Mouse (Mus musculus) midbrain, embryonic 12.5 days (tissue): ENCODE results near the gene Tmem117. TPM values are rescaled to one million over a fixed set of nuclear protein-coding genes. Genes with fewer than 3 reads are reported as not detected.

Experiments
- ATAC-seq: fragments of 200-750 bp; cut with Nextera tagmentation; 2 replicates; pipeline ENCODE4 v1.8.0; 2017; ENCODE audit warnings: low read depth, moderate TSS enrichment, moderate library complexity; ENCODE audit not compliant: low FRiP score
- H3K27ac ChIP-seq: fragments of 300-500 bp; sonication (generic); replicated peaks from 2 replicates; pipeline ENCODE4 v1.5.1; 2016; ENCODE audit warnings: mild to moderate bottlenecking
- H3K27me3 ChIP-seq: fragments of 300-500 bp; sonication (generic); 2 replicates; pipeline ENCODE4 v1.6.1; 2016; ENCODE audit warnings: mild to moderate bottlenecking
- H3K36me3 ChIP-seq: fragments of 300-500 bp; sonication (generic); 2 replicates; pipeline ENCODE4 v1.6.1; 2016
- H3K4me1 ChIP-seq: fragments of 300-500 bp; sonication (generic); 2 replicates; pipeline ENCODE4 v1.6.1; 2016
- H3K4me2 ChIP-seq: fragments of 300-500 bp; sonication (generic); replicated peaks from 2 replicates; pipeline ENCODE4 v1.6.1; 2016; ENCODE audit warnings: mild to moderate bottlenecking, moderate library complexity
- H3K4me3 ChIP-seq: fragments of 300-500 bp; sonication (generic); 2 replicates; pipeline ENCODE4 v1.5.1; 2016; ENCODE audit warnings: mild to moderate bottlenecking
- H3K9ac ChIP-seq: fragments of 300-500 bp; sonication (generic); replicated peaks from 2 replicates; pipeline ENCODE4 v1.6.1; 2016; ENCODE audit warnings: mild to moderate bottlenecking, moderate library complexity
- H3K9me3 ChIP-seq: fragments of 300-500 bp; sonication (generic); 2 replicates; pipeline ENCODE4 v1.6.1; 2016; ENCODE audit warnings: mild to moderate bottlenecking
- WGBS: fragments of 180-500 bp; shearing (Covaris S2); methylation state at CpG from one replicate; pipeline ENCODE4 v1.1.7; 2016; 5-methylcytosine and 5-hydroxymethylcytosine counted together
- polyA plus RNA-seq: library from polyadenylated mRNA; unstranded; fragments of >200 nt; fragmentation: Nextera tagmentation; extraction: Ambion mirVana; gene quantifications from 2 replicates; pipeline ENCODE4 v1.2.1, GENCODE M21; 2016

Gene Tmem117
- polyA plus RNA-seq, 1 experiment from 2014 or later, result 2.2 TPM

- H3K9ac ChIP-seq, result no peak overlapping the region
- H3K4me1 ChIP-seq, result no peaks in the 10 kb centered on the region
- no peaks in the 10 kb centered on the region for H3K27me3 ChIP-seq
- no peak overlapping the region for H3K27ac ChIP-seq
- WGBS, result 76% methylated on average over 1 of the region's 1 CpGs
- no peaks in the 10 kb centered on the region for H3K36me3 ChIP-seq
- H3K9me3 ChIP-seq, result no peaks in the 10 kb centered on the region
- H3K4me3 ChIP-seq, result no peak overlapping the region
- ATAC-seq, result no peak
- H3K4me2 ChIP-seq, result no peak overlapping the region
Observed at GRCm38 (mm10) chr15:95068799-95069198, 439.8 kb downstream of the Tmem117 start.

DNA sequence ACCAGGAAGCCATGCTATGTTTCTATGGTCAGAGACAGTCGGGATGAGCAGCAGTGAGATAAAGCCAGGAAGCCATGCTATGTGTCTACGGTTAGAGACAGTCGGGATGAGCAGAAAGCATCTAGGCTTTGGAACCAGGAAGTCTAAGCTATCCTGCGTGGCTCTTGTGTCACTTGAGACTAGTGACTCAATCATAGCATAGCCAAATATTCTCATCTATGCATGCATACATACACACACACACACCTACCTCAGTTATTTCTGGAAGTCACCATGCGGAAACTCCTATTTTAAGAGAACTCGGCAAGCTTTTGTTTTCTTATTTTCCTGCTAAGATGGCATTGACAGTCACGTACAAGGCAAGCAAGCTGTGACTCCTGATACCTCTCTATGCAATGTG lies 441.8 kb downstream of the Tmem117 start:
- H3K36me3 ChIP-seq, result no peaks in the 10 kb centered on the region
- no peak for ATAC-seq
- H3K4me1 ChIP-seq, result no peaks in the 10 kb centered on the region
- no peak overlapping the region for H3K4me2 ChIP-seq
- 89% methylated on average over 7 of the region's 7 CpGs for WGBS
- no peaks in the 10 kb centered on the region for H3K9me3 ChIP-seq
- no peak overlapping the region for H3K27ac ChIP-seq
- no peak overlapping the region for H3K9ac ChIP-seq
- no peak overlapping the region for H3K4me3 ChIP-seq
- H3K27me3 ChIP-seq, result no peaks in the 10 kb centered on the region

- no peak for ATAC-seq
- Histone ChIP-seq H3K36me3 (no peaks in the 10 kb centered on the region), H3K27ac (0 out of 2 replicates have a peak overlapping the region, but pooled peaks have one; percentile 30), H3K4me2 (no peak overlapping the region), H3K4me1 (no peaks in the 10 kb centered on the region), H3K4me3 (no peak overlapping the region), H3K27me3 (no peaks in the 10 kb centered on the region), H3K9me3 (no peaks in the 10 kb centered on the region), H3K9ac (no peak overlapping the region)
- WGBS, result 79% methylated on average over 12 of the region's 12 CpGs
Observed at GRCm38 (mm10) chr15:95075356-95075755, 446.3 kb downstream of the Tmem117 start.

GRCm38 (mm10) chr15:95081654-95082053 lies 452.6 kb downstream of the Tmem117 start:
- Histone ChIP-seq H3K4me1 (no peaks in the 10 kb centered on the region), H3K27ac (0 out of 2 replicates have a peak overlapping the region, but pooled peaks have one; percentile 5), H3K9me3 (no peaks in the 10 kb centered on the region), H3K9ac (no peak overlapping the region), H3K36me3 (no peaks in the 10 kb centered on the region), H3K27me3 (no peaks in the 10 kb centered on the region), H3K4me2 (no peak overlapping the region), H3K4me3 (no peak overlapping the region)
- WGBS, result 66% methylated on average over 11 of the region's 11 CpGs
- ATAC-seq, result peak; percentile 58; the same call in 1 of the 2 replicates

GRCm38 (mm10) chr15:95085962-95086361 lies 456.9 kb downstream of the Tmem117 start:
- Histone ChIP-seq H3K9me3 (no peaks in the 10 kb centered on the region), H3K4me1 (no peaks in the 10 kb centered on the region), H3K27ac (no peak overlapping the region), H3K27me3 (no peaks in the 10 kb centered on the region), H3K9ac (no peak overlapping the region), H3K4me2 (no peak overlapping the region), H3K36me3 (no peaks in the 10 kb centered on the region), H3K4me3 (no peak overlapping the region)
- WGBS, result 85% methylated on average over 7 of the region's 7 CpGs
- no peak for ATAC-seq

GRCm38 (mm10) chr15:95100133-95100532 lies 471.1 kb downstream of the Tmem117 start:
- WGBS, result 90% methylated on average over 7 of the region's 7 CpGs
- no peak overlapping the region for H3K4me2 ChIP-seq
- H3K36me3 ChIP-seq, result no peaks in the 10 kb centered on the region
- H3K9me3 ChIP-seq, result no peaks in the 10 kb centered on the region
- ATAC-seq, result no peak
- no peaks in the 10 kb centered on the region for H3K27me3 ChIP-seq
- no peak overlapping the region for H3K4me3 ChIP-seq
- no peaks in the 10 kb centered on the region for H3K4me1 ChIP-seq
- H3K27ac ChIP-seq, result no peak overlapping the region
- H3K9ac ChIP-seq, result no peak overlapping the region

DNA sequence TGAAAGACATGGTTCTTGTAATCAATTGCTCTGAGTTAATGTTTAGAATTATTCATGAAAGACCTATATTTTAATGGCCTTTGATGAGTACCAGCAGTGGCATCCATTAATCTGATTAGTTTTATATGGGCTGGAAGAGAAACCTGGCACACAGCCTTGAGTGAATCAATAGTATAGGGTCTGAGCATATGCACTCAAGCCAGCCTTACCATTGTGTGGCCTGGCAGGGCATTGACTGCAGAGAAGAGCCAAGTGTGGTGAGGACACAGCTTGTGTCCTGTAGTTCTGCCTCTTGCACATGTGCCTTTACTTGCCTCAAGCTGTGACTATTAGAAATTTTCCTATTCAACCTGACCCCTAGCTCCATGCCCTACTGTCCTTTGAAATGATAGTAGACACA lies 472.5 kb downstream of the Tmem117 start:
- no peaks in the 10 kb centered on the region for H3K4me1 ChIP-seq

GRCm38 (mm10) chr15:95107246-95107809 lies 478.3 kb downstream of the Tmem117 start:
- Histone ChIP-seq H3K4me2 (no peak overlapping the region), H3K9ac (no peak overlapping the region), H3K27ac (no peak overlapping the region), H3K9me3 (no peaks in the 10 kb centered on the region), H3K36me3 (no peaks in the 10 kb centered on the region), H3K27me3 (no peaks in the 10 kb centered on the region), H3K4me3 (no peak overlapping the region), H3K4me1 (no peaks in the 10 kb centered on the region)
- no peak for ATAC-seq
- 81% methylated on average over 6 of the region's 8 CpGs for WGBS

More for the DNA sequence above, 472.5 kb downstream of the Tmem117 start:
- Histone ChIP-seq H3K9me3 (no peaks in the 10 kb centered on the region), H3K4me2 (no peak overlapping the region), H3K27me3 (no peaks in the 10 kb centered on the region), H3K27ac (no peak overlapping the region), H3K4me3 (no peak overlapping the region), H3K36me3 (no peaks in the 10 kb centered on the region), H3K9ac (no peak overlapping the region)
- no peak for ATAC-seq

GRCm38 (mm10) chr15:95108626-95109025 lies 479.6 kb downstream of the Tmem117 start:
- 83% methylated on average over 4 of the region's 4 CpGs for WGBS
- no peaks in the 10 kb centered on the region for H3K36me3 ChIP-seq
- no peaks in the 10 kb centered on the region for H3K27me3 ChIP-seq

DNA sequence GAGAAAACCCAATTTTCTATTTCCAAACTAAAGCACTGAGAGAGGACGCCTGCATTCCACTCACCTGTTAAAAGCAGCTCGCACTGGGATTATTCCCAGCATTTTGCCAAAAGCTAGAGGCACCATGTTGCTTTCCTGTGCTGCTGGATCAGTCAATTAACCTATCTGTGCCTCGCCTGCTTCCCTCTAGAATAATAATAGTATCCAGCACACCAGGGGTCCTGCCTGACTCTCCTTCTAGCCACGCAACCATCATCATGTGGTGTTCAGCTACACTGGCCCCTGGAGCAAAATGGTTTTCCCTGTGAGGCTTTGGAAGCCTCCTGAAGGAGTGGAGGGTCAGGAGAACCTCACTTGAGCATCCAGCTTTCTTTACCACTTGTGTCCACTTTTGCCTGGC lies 502.4 kb downstream of the Tmem117 start:
- Histone ChIP-seq H3K4me1 (peaks cover 4% of the 10 kb centered on the region; the same call in 1 of the 2 replicates), H3K9ac (no peak overlapping the region), H3K27ac (no peak overlapping the region), H3K36me3 (no peaks in the 10 kb centered on the region), H3K4me2 (no peak overlapping the region), H3K27me3 (no peaks in the 10 kb centered on the region), H3K9me3 (no peaks in the 10 kb centered on the region), H3K4me3 (no peak overlapping the region)
- WGBS, result 74% methylated on average over 4 of the region's 4 CpGs
- no peak for ATAC-seq

More at GRCm38 (mm10) chr15:95108626-95109025, 479.6 kb downstream of the Tmem117 start:
- H3K4me2 ChIP-seq, result no peak overlapping the region
- no peak overlapping the region for H3K9ac ChIP-seq
- no peak for ATAC-seq
- H3K9me3 ChIP-seq, result no peaks in the 10 kb centered on the region
- H3K4me3 ChIP-seq, result no peak overlapping the region
- H3K27ac ChIP-seq, result no peak overlapping the region
- no peaks in the 10 kb centered on the region for H3K4me1 ChIP-seq

DNA sequence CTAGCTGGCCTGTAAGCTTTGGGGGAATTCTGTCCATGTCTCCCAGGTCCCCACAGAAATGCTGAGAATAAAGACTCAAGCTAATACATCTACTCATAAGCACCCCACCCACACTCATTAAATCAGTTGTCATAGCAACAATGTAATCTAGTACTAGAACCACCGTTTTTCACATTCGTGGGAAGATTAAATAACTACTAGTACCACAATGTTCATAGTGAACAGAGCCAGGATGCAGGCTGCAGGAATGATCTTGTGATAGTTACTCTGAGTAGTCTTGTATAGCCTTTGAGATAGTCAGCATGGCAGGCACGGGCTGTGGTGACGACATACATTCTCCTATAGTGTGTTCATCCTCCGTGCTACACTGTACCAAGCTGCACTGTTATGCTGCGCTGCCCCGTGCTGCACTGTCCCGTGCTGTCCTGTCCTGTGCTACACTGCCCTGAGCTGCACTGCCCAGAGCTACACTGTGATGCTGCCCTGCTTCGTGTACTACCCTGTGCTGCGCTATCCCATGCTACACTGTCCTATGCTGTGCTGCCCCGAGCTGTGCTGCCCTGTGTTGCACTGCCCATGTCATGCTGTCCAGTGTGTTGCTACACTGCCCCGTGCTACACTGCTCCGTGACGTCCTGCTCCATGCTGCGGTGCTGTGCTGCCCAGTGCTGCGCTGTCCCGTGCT lies 507.0 kb downstream of the Tmem117 start:
- H3K27me3 ChIP-seq, result no peaks in the 10 kb centered on the region
- peak; percentile 71 for ATAC-seq
- 87% methylated on average over 17 of the region's 17 CpGs for WGBS

GRCm38 (mm10) chr15:95137018-95137810 lies 508.2 kb downstream of the Tmem117 start:
- Histone ChIP-seq H3K4me2 (no peak overlapping the region), H3K4me3 (no peak overlapping the region), H3K9me3 (no peaks in the 10 kb centered on the region), H3K27me3 (no peaks in the 10 kb centered on the region), H3K36me3 (no peaks in the 10 kb centered on the region), H3K9ac (no peak overlapping the region), H3K4me1 (peaks cover 4% of the 10 kb centered on the region; the same call in 1 of the 2 replicates), H3K27ac (0 out of 2 replicates have a peak overlapping the region, but pooled peaks have one; percentile 20)
- 69% methylated on average over 10 of the region's 10 CpGs for WGBS
- no peak for ATAC-seq

More for the DNA sequence above, 507.0 kb downstream of the Tmem117 start:
- H3K36me3 ChIP-seq, result no peaks in the 10 kb centered on the region
- no peak overlapping the region for H3K27ac ChIP-seq
- no peak overlapping the region for H3K4me3 ChIP-seq
- peaks cover 4% of the 10 kb centered on the region; the same call in 1 of the 2 replicates for H3K4me1 ChIP-seq
- H3K4me2 ChIP-seq, result no peak overlapping the region
- no peaks in the 10 kb centered on the region for H3K9me3 ChIP-seq
- no peak overlapping the region for H3K9ac ChIP-seq
